Mouse (Mus musculus): ENCODE measurements around the gene Kif18b.

Kif18b gene

GRCm38 (mm10) chr11:102880585-102881313 is 44.2 kb downstream of the Kif18b start, which contains the start of the genes Eftud2 and Ccdc103:
TSS of gene Eftud2 (minus strand) at chr11:102880985.
TSS of gene Ccdc103 (plus strand) at chr11:102881204.
- DNase-seq (ENCODE audit: low spot score): peak; percentile 91

GRCm38 (mm10) chr11:102879558-102879957 is 45.4 kb downstream of the Kif18b start:
- no peak for DNase-seq (ENCODE audit: low spot score)

- no peak for DNase-seq (ENCODE audit: low spot score)
Measured at GRCm38 (mm10) chr11:102874801-102875334, 50.1 kb downstream of the Kif18b start.

- peak; percentile 49 for DNase-seq (ENCODE audit: low spot score)
Measured at GRCm38 (mm10) chr11:102864272-102864671, 60.7 kb downstream of the Kif18b start.

GRCm38 (mm10) chr11:102859933-102860332 is 65.0 kb downstream of the Kif18b start:
- no peak for DNase-seq (ENCODE audit: low spot score)

- no peak for DNase-seq (ENCODE audit: low spot score)
Measured at GRCm38 (mm10) chr11:102858951-102859350, 66.0 kb downstream of the Kif18b start.

GRCm38 (mm10) chr11:102855941-102856340 is 69.0 kb downstream of the Kif18b start:
- DNase-seq (ENCODE audit: low spot score): no peak

Measured in ovary, postnatal 36 days (tissue).